10 mouse cellular contexts compared by ENCODE assay signal in the genomic region with DNA sequence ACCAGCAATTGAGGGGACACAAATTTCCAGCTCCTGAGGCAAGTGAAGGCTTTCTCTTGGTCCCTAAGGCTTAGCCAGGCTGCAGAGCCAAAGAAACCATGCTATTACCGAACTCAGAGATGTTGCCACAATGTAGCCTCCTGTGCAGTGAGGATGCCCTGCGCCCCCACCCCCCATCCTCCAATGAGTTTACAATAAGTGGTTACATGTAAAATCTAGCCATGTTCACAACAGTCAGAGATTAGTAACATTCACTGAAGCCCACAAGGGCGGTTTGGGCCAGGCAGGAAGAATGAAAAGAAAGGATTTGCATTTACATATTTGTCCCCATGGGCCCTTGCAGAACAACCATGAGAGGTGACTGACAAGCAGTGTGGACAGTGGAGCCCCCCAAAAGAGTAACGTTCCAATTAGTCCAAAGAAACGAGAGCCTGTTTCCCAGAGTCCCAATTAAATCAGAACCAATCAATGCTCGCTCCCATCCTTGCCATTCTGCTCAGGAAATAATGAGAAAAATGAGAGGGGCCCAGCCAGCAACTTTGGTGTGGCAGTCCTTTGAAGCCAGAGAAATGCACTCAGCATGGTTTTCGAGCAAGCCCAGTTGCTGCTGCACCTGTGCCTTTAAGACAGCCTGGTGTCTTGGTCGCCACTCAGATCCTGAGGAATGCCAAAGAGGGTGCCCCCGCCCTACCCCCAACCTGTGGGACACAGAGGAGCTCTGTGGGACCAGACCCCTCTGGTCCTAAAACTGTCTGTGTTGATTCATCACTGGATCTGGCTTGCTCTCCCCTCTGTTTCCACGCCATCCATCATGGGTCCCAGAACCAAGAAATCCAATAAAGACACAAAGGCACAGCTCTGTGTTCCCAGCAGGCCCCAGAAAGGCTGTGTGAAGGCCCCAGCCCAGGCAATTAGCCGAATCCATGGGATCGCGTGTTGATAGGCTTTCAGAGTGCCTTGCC.
DNase-seq lines count a peak whose midpoint lies in the region; ATAC-seq and TF ChIP-seq lines count a peak whose summit lies in the region.
"Had no signal": no experiment of that assay in that cellular context is flagged by ENCODE, and none has a peak within 500 bp of the region (broad histone marks: within the 10 kb centered on the region; RNA-seq: fewer than 3 reads in every experiment).

No protein-coding gene starts in this region.

- no peak overlapping the region for H3K9ac ChIP-seq in embryonic facial prominence, embryonic 15.5 days
- no peak overlapping the region for H3K9ac ChIP-seq in hindbrain, embryonic 16.5 days (ENCODE audit: low read depth, low read length)
- no peak overlapping the region for H3K9ac ChIP-seq in heart, adult 2 months (ENCODE audit: low read depth, low read length)
- H3K9ac ChIP-seq: liver, embryonic 14.5 days had no signal

- H3K4me1 ChIP-seq in embryonic facial prominence, embryonic 15.5 days: peaks cover 19% of the 10 kb centered on the region
- H3K4me1 ChIP-seq in hindbrain, embryonic 16.5 days (ENCODE audit: control insufficient read depth, insufficient read depth, low read depth, low read length): peaks cover 25% of the 10 kb centered on the region
- 0 out of 2 replicates have a peak, but pooled peaks cover 2% of the 10 kb centered on the region for H3K4me1 ChIP-seq in heart, adult 2 months (ENCODE audit: control insufficient read depth, insufficient read depth, low read length)

- WGBS in embryonic facial prominence, embryonic 15.5 days: 58% methylated on average over 13 of the region's 13 CpGs
- WGBS in hindbrain, embryonic 16.5 days: 24% methylated on average over 13 of the region's 13 CpGs
- WGBS in heart, adult 2 months: 78% methylated on average over 13 of the region's 13 CpGs

- TF ChIP-seq EP300 in heart, adult 2 months (IDR thresholded peaks at IDR 0.05; ENCODE audit: insufficient read depth, low read depth, low read length): no peak

- no peaks in the 10 kb centered on the region for H3K36me3 ChIP-seq in embryonic facial prominence, embryonic 15.5 days
- H3K36me3 ChIP-seq in hindbrain, embryonic 16.5 days (ENCODE audit: control insufficient read depth, insufficient read depth, low read length): no peaks in the 10 kb centered on the region
- H3K36me3 ChIP-seq in heart, adult 2 months (ENCODE audit: control insufficient read depth, insufficient read depth, low read length): no peaks in the 10 kb centered on the region

- H3K9me3 ChIP-seq in embryonic facial prominence, embryonic 15.5 days (replicated peaks): no peaks in the 10 kb centered on the region
- no peaks in the 10 kb centered on the region for H3K9me3 ChIP-seq in hindbrain, embryonic 16.5 days (ENCODE audit: control insufficient read depth, low read length)

- no peak overlapping the region for H3K4me3 ChIP-seq in embryonic facial prominence, embryonic 15.5 days (replicated peaks)
- no peak overlapping the region for H3K4me3 ChIP-seq in hindbrain, embryonic 16.5 days (ENCODE audit: low read length)
- no peak overlapping the region for H3K4me3 ChIP-seq in heart, adult 2 months
- H3K4me3 ChIP-seq: gastrocnemius, adult 2 months had no signal

- no peak for DNase-seq in frontal cortex, adult 2 months (ENCODE audit: extremely low spot score in 1 of 2, low spot score in 1 of 2)
- peak; percentile 38 for DNase-seq in neural tube, embryonic 10.5 days (ENCODE audit: extremely low spot score, low spot score)
- no peak for DNase-seq in thymus, postnatal 4 days
- no peak for DNase-seq in heart, adult 2 months
- DNase-seq in right cerebral cortex, postnatal 36 days (ENCODE audit: low spot score in 2 of 2): no peak
- DNase-seq: gastrocnemius, adult 2 months had no signal

- peak; percentile 38; the same call in 1 of the 2 replicates for ATAC-seq in frontal cortex, adult (ENCODE audit: low TSS enrichment)
- ATAC-seq in embryonic facial prominence, embryonic 15.5 days (ENCODE audit: insufficient number of reproducible peaks, low FRiP score, low TSS enrichment, low read depth): no peak
- ATAC-seq in hindbrain, embryonic 16.5 days: peak; percentile 83

- no peaks in the 10 kb centered on the region for H3K79me2 ChIP-seq in heart, adult 2 months (replicated peaks; ENCODE audit: control insufficient read depth, insufficient read depth, low read length)

- H3K27me3 ChIP-seq in embryonic facial prominence, embryonic 15.5 days: no peaks in the 10 kb centered on the region
- H3K27me3 ChIP-seq in hindbrain, embryonic 16.5 days (replicated peaks; ENCODE audit: control insufficient read depth, insufficient read depth, low read length): peaks cover 2% of the 10 kb centered on the region; the same call in 1 of the 2 replicates
- no peaks in the 10 kb centered on the region; the same call in 1 of the 2 replicates for H3K27me3 ChIP-seq in heart, adult 2 months (ENCODE audit: control insufficient read depth, insufficient read depth, low read length)

- TF ChIP-seq CTCF in heart, adult 2 months (IDR thresholded peaks at IDR 0.05): no peak

- H3K27ac ChIP-seq in embryonic facial prominence, embryonic 15.5 days (replicated peaks): 0 out of 2 replicates have a peak overlapping the region, but pooled peaks have one; percentile 1
- H3K27ac ChIP-seq in hindbrain, embryonic 16.5 days (ENCODE audit: low read depth, low read length): peak overlapping the region; percentile 3; the same call in 1 of the 2 replicates
- no peak overlapping the region for H3K27ac ChIP-seq in heart, adult 2 months
- H3K27ac ChIP-seq: gastrocnemius, adult 2 months; liver, embryonic 14.5 days had no signal

- TF ChIP-seq POLR2A in heart, adult 2 months (IDR thresholded peaks at IDR 0.05; ENCODE audit: insufficient read depth, low read depth, low read length): no peak

- intact Hi-C loops in heart, adult 2 months (cut with DNase I): no loop called here

- no peak overlapping the region for H3K4me2 ChIP-seq in embryonic facial prominence, embryonic 15.5 days (replicated peaks)
- no peak overlapping the region for H3K4me2 ChIP-seq in hindbrain, embryonic 16.5 days (ENCODE audit: low read length)
